Mouse (Mus musculus) MEL (cell line): ENCODE measurements at regions not wholly inside any gene's neighbourhood (a gene's known extent, or its start where the extent isn't known, plus 50 kb on each side); places are given as distances from the start of the nearest gene placed in this dataset.

Source experiments
- CTCF ChIP-seq, 3 experiments: IDR thresholded peaks in 2 of 3; conservative IDR thresholded peaks in 1 of 3; 2 replicates each; pipeline ENCODE4 v1.5.1; 2011 to 2012; ENCODE audit warnings: low read length in 3 of 3, low read depth in 2 of 3, mild to moderate bottlenecking in 2 of 3, improper control_type of control experiment in 1 of 3, inconsistent platforms in 1 of 3, mixed read lengths in 1 of 3, moderate library complexity in 1 of 3; ENCODE audit not compliant: control insufficient read depth in 1 of 3, insufficient read depth in 1 of 3, poor library complexity in 1 of 3, severe bottlenecking in 1 of 3
- EP300 ChIP-seq, 2 experiments: IDR thresholded peaks; 2 replicates each; pipeline ENCODE4 v1.6.1; 2011; ENCODE audit warnings: improper control_type of control experiment in 2 of 2, low read length in 2 of 2, low read depth in 1 of 2, mild to moderate bottlenecking in 1 of 2
- TBP ChIP-seq: IDR thresholded peaks from 2 replicates; pipeline ENCODE4 v1.8.0; 2011; ENCODE audit warnings: low read depth, low read length, improper control_type of control experiment
- USF1 ChIP-seq: IDR thresholded peaks from 2 replicates; pipeline ENCODE4 v1.6.1; 2014; ENCODE audit warnings: low read depth, mild to moderate bottlenecking, inconsistent platforms, low read length, improper control_type of control experiment, moderate library complexity

DNA sequence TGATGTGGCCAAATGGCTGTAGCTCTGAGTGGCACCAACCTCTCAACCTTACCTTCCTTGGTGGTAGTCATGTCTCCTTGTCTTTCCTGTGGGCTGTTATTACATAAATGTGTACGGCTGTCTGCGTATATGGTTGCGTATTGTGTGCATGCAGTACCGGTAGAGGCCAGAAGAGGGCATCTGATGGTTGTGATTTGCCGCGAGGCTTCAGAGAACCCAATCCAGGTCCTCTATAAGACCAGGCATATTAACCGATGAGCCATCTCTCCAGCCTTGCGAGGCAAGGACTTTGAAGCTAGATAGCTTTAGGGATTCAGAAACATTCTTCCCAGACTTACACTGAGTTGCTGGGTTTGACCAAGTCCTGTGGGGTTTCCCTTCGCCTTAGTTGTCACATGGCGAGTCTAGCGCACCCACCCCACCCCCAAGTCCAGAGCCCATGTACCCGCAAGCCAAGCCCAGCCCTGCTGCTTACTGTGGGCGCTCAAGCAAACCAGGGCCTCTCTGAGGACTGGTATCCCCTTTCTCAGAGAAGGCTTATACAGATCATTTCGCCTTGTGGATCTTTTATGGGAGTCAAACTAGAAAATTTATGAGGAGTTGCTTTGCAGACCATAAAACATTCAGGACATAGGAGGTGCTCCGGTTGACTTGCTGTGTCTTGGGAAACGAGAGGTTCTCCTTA, 172.7 kb downstream of the Katnal1 start:
- TF ChIP-seq CTCF (IDR thresholded peaks at IDR 0.05 in 2 of 3, conservative IDR thresholded peaks at IDR 0.05 in 1 of 3; ENCODE audit: control insufficient read depth in 1 of 3, insufficient read depth in 1 of 3, low read depth in 2 of 3, low read length in 3 of 3, poor library complexity in 1 of 3, severe bottlenecking in 1 of 3) (peak; percentile 55 to 83 (median 69)), EP300 (IDR thresholded peaks at IDR 0.05; ENCODE audit: low read depth in 1 of 2, low read length in 2 of 2) (no peak), USF1 (no peak), TBP (no peak)
